In genomic region chr11:82855327-82855973, GRCm38 (mm10) we compare ENCODE assay signal across 13 mouse cellular contexts. TPM values are rescaled to one million over a fixed set of nuclear protein-coding genes. Genes with fewer than 3 reads are reported as not detected.
DNase-seq lines count a peak whose midpoint lies in the region; ATAC-seq and TF ChIP-seq lines count a peak whose summit lies in the region.
"Had no signal": no experiment of that assay in that cellular context is flagged by ENCODE, and none has a peak within 500 bp of the region (broad histone marks: within the 10 kb centered on the region; RNA-seq: fewer than 3 reads in every experiment).

No protein-coding gene starts in this region.

- H3K27ac ChIP-seq in forebrain, embryonic 10.5 days = 0 out of 2 replicates have a peak overlapping the region, but pooled peaks have one; percentile 2
- no peak overlapping the region for H3K27ac ChIP-seq in forebrain, postnatal 0 days (ENCODE audit: low read depth, low read length)
- H3K27ac ChIP-seq in liver, postnatal 0 days (ENCODE audit: low read depth) = peak overlapping the region; percentile 13; the same call in 1 of the 2 replicates
- H3K27ac ChIP-seq: neural tube, embryonic 12.5 days had no signal

- no peak overlapping the region for H3K4me3 ChIP-seq in forebrain, embryonic 10.5 days
- no peak overlapping the region for H3K4me3 ChIP-seq in forebrain, postnatal 0 days (ENCODE audit: low read depth, low read length)
- no peak overlapping the region for H3K4me3 ChIP-seq in liver, postnatal 0 days (ENCODE audit: low read depth, low read length)
- H3K4me3 ChIP-seq: neural tube, embryonic 12.5 days had no signal

- peaks cover 18% of the 10 kb centered on the region for H3K4me1 ChIP-seq in forebrain, embryonic 10.5 days
- H3K4me1 ChIP-seq in forebrain, postnatal 0 days (ENCODE audit: insufficient read depth) = no peaks in the 10 kb centered on the region
- H3K4me1 ChIP-seq in liver, postnatal 0 days (ENCODE audit: insufficient read depth) = peaks cover 41% of the 10 kb centered on the region

- no peak for DNase-seq in forebrain, embryonic 10.5 days (ENCODE audit: extremely low spot score, low spot score)
- DNase-seq in forebrain, postnatal 0 days = no peak
- peak; percentile 15 for DNase-seq in testis, postnatal 14 days (ENCODE audit: low spot score)
- DNase-seq in testis, postnatal 10 days (ENCODE audit: low spot score) = no peak
- DNase-seq in liver, postnatal 0 days = peak; percentile 42
- no peak for DNase-seq in urinary bladder, adult 2 months (ENCODE audit: low spot score)
- no peak for DNase-seq in adrenal gland, adult 2 months
- DNase-seq in right cerebral cortex, postnatal 14 days = no peak
- DNase-seq: heart, postnatal 14 days; thymus, postnatal 25 days had no signal

- ATAC-seq in forebrain, postnatal 0 days = no peak
- peak; percentile 94 for ATAC-seq in liver, postnatal 0 days

- H3K27me3 ChIP-seq in forebrain, embryonic 10.5 days (ENCODE audit: poor library complexity, severe bottlenecking) = no peaks in the 10 kb centered on the region
- H3K27me3 ChIP-seq in forebrain, postnatal 0 days (ENCODE audit: insufficient read depth, low read length) = no peaks in the 10 kb centered on the region
- H3K27me3 ChIP-seq in liver, postnatal 0 days (ENCODE audit: insufficient read depth, low read length) = no peaks in the 10 kb centered on the region
- H3K27me3 ChIP-seq: neural tube, embryonic 12.5 days had no signal

- no peak overlapping the region for H3K4me2 ChIP-seq in forebrain, postnatal 0 days (ENCODE audit: low read depth)
- H3K4me2 ChIP-seq in liver, postnatal 0 days (ENCODE audit: low read depth, low read length) = peak overlapping the region; percentile 50
- H3K4me2 ChIP-seq: midbrain, embryonic 11.5 days; neural tube, embryonic 12.5 days had no signal

- TF ChIP-seq CTCF in forebrain, postnatal 0 days (IDR thresholded peaks at IDR 0.05; ENCODE audit: low read depth) = no peak
- TF ChIP-seq CTCF in liver, postnatal 0 days (IDR thresholded peaks at IDR 0.05; ENCODE audit: low read depth) = no peak

- WGBS in forebrain, embryonic 10.5 days = 93% methylated on average over 9 of the region's 9 CpGs
- WGBS in forebrain, postnatal 0 days = 63% methylated on average over 9 of the region's 9 CpGs
- 67% methylated on average over 9 of the region's 9 CpGs for WGBS in liver, postnatal 0 days (ENCODE audit: insufficient replicate concordance)

- no peaks in the 10 kb centered on the region for H3K36me3 ChIP-seq in forebrain, embryonic 10.5 days (replicated peaks)
- no peaks in the 10 kb centered on the region for H3K36me3 ChIP-seq in forebrain, postnatal 0 days (ENCODE audit: insufficient read depth)
- H3K36me3 ChIP-seq in liver, postnatal 0 days (replicated peaks; ENCODE audit: insufficient read depth, low read length) = peaks cover 3% of the 10 kb centered on the region; the same call in 1 of the 2 replicates
- H3K36me3 ChIP-seq: neural tube, embryonic 12.5 days had no signal

- no peak overlapping the region for H3K9ac ChIP-seq in forebrain, postnatal 0 days
- 0 out of 2 replicates have a peak overlapping the region, but pooled peaks have one; percentile 2 for H3K9ac ChIP-seq in liver, postnatal 0 days (replicated peaks)
- H3K9ac ChIP-seq: neural tube, embryonic 12.5 days had no signal

- TF ChIP-seq EP300 in liver, postnatal 0 days (IDR thresholded peaks at IDR 0.05; ENCODE audit: low read depth) = peak; percentile 76

- no peaks in the 10 kb centered on the region for H3K9me3 ChIP-seq in forebrain, embryonic 10.5 days
- H3K9me3 ChIP-seq in forebrain, postnatal 0 days (ENCODE audit: low read length) = no peaks in the 10 kb centered on the region
- no peaks in the 10 kb centered on the region for H3K9me3 ChIP-seq in liver, postnatal 0 days (ENCODE audit: low read length)
- H3K9me3 ChIP-seq: neural tube, embryonic 12.5 days had no signal

RNA-seq across cellular contexts. Expression of gene Rffl, which starts 15.6 kb away (rescaled TPM):
- polyA plus RNA-seq in forebrain, embryonic 10.5 days (2016; fragmentation: Nextera tagmentation; extraction: Ambion mirVana) = 8.8 and 9.5 TPM in 2 replicates
- 4.3 and 6.0 TPM in 2 replicates for total RNA-seq in forebrain, postnatal 0 days (2014; rRNA removed)
- 2.3 and 2.8 TPM in 2 replicates for polyA plus RNA-seq in forebrain, postnatal 0 days (2015; fragmentation: Nextera tagmentation; extraction: Ambion mirVana)
- 10.1 and 11.3 TPM in 2 replicates for polyA plus RNA-seq in liver, postnatal 0 days (2015; fragmentation: Nextera tagmentation; extraction: Ambion mirVana)
- 13.7 and 14.6 TPM in 2 replicates for polyA plus RNA-seq in urinary bladder, adult 2 months (2012; rRNA removed)
- total RNA-seq in adrenal gland, adult 2 months (2021) = 10 to 100 TPM in 1 of 2 experiments, 1 to 10 TPM in 1; 5.3 to 10.6 TPM
- polyA plus RNA-seq in adrenal gland, adult 2 months (2012; rRNA removed) = 6.5 and 7.4 TPM in 2 replicates

RNA-seq across cellular contexts. Expression of gene Rad51d, which starts 35.0 kb away (rescaled TPM):
- polyA plus RNA-seq in forebrain, embryonic 10.5 days (2016; fragmentation: Nextera tagmentation; extraction: Ambion mirVana) = 15.3 and 18.0 TPM in 2 replicates
- total RNA-seq in forebrain, postnatal 0 days (2014; rRNA removed) = 8.6 and 9.5 TPM in 2 replicates
- 13.4 and 14.0 TPM in 2 replicates for polyA plus RNA-seq in forebrain, postnatal 0 days (2015; fragmentation: Nextera tagmentation; extraction: Ambion mirVana)
- 3.4 and 4.4 TPM in 2 replicates for polyA plus RNA-seq in liver, postnatal 0 days (2015; fragmentation: Nextera tagmentation; extraction: Ambion mirVana)
- polyA plus RNA-seq in urinary bladder, adult 2 months (2012; rRNA removed) = 18.0 and 18.6 TPM in 2 replicates
- total RNA-seq in adrenal gland, adult 2 months (2021) = 10 to 100 TPM in 1 of 2 experiments, 1 to 10 TPM in 1; 9.3 to 16.7 TPM
- 8.8 and 9.4 TPM in 2 replicates for polyA plus RNA-seq in adrenal gland, adult 2 months (2012; rRNA removed)

RNA-seq across cellular contexts. Expression of gene Fndc8, which starts 36.5 kb away (rescaled TPM):
- 0.18 and 0.22 TPM in 2 replicates for polyA plus RNA-seq in forebrain, embryonic 10.5 days (2016; fragmentation: Nextera tagmentation; extraction: Ambion mirVana)
- total RNA-seq in forebrain, postnatal 0 days (2014; rRNA removed) = not detected in 2 replicates
- polyA plus RNA-seq in forebrain, postnatal 0 days (2015; fragmentation: Nextera tagmentation; extraction: Ambion mirVana) = 0.06 and 0.29 TPM in 2 replicates
- polyA plus RNA-seq in liver, postnatal 0 days (2015; fragmentation: Nextera tagmentation; extraction: Ambion mirVana) = 0.28 and 0.30 TPM in 2 replicates
- polyA plus RNA-seq in urinary bladder, adult 2 months (2012; rRNA removed) = 0.04 and 0.06 TPM in 2 replicates
- under 1 TPM in 1 of 2 experiments, not detected in 1; 0.24 TPM for total RNA-seq in adrenal gland, adult 2 months (2021)
- polyA plus RNA-seq in adrenal gland, adult 2 months (2012; rRNA removed) = 0.24 and 0.44 TPM in 2 replicates
- total RNA-seq: heart, postnatal 14 days; layer of hippocampus, postnatal 14 days had no signal

RNA-seq across cellular contexts. Expression of gene Nle1, which starts 52.8 kb away (rescaled TPM):
- polyA plus RNA-seq in forebrain, embryonic 10.5 days (2016; fragmentation: Nextera tagmentation; extraction: Ambion mirVana) = 49.8 and 52.1 TPM in 2 replicates
- 31.5 and 34.9 TPM in 2 replicates for total RNA-seq in forebrain, postnatal 0 days (2014; rRNA removed)
- 26.4 and 27.2 TPM in 2 replicates for polyA plus RNA-seq in forebrain, postnatal 0 days (2015; fragmentation: Nextera tagmentation; extraction: Ambion mirVana)
- polyA plus RNA-seq in liver, postnatal 0 days (2015; fragmentation: Nextera tagmentation; extraction: Ambion mirVana) = 9.1 and 9.2 TPM in 2 replicates
- polyA plus RNA-seq in urinary bladder, adult 2 months (2012; rRNA removed) = 26.2 and 33.7 TPM in 2 replicates
- total RNA-seq in adrenal gland, adult 2 months (2021) = 10 to 100 TPM; 16.6 to 17.0 TPM
- polyA plus RNA-seq in adrenal gland, adult 2 months (2012; rRNA removed) = 33.1 and 34.4 TPM in 2 replicates

RNA-seq across cellular contexts. Expression of gene Unc45b, which starts 54.9 kb away (rescaled TPM):
- 0.23 and 0.31 TPM in 2 replicates for polyA plus RNA-seq in forebrain, embryonic 10.5 days (2016; fragmentation: Nextera tagmentation; extraction: Ambion mirVana)
- total RNA-seq in forebrain, postnatal 0 days (2014; rRNA removed) = 1.4 and 3.0 TPM in 2 replicates
- 2.2 and 2.4 TPM in 2 replicates for polyA plus RNA-seq in forebrain, postnatal 0 days (2015; fragmentation: Nextera tagmentation; extraction: Ambion mirVana)
- 1.6 TPM in 2 replicates for polyA plus RNA-seq in liver, postnatal 0 days (2015; fragmentation: Nextera tagmentation; extraction: Ambion mirVana)
- polyA plus RNA-seq in urinary bladder, adult 2 months (2012; rRNA removed) = 4.4 and 6.7 TPM in 2 replicates
- total RNA-seq in adrenal gland, adult 2 months (2021) = 10 to 100 TPM in 1 of 2 experiments, 1 to 10 TPM in 1; 5.2 to 14.3 TPM
- polyA plus RNA-seq in adrenal gland, adult 2 months (2012; rRNA removed) = 4.6 and 5.7 TPM in 2 replicates

Comparison
In these comparisons a context has a peak if more than half of its experiments do, and no peak if none do; other contexts are left out.
1. DNase-seq: peak in testis, postnatal 14 days (single experiment) and liver, postnatal 0 days (single experiment); none in forebrain, embryonic 10.5 days (single experiment), forebrain, postnatal 0 days (single experiment), testis, postnatal 10 days (single experiment), urinary bladder, adult 2 months (single experiment), adrenal gland, adult 2 months (single experiment) and right cerebral cortex, postnatal 14 days (single experiment).